Comparison of ENCODE assay signal across 11 mouse cellular contexts in the genomic region with DNA sequence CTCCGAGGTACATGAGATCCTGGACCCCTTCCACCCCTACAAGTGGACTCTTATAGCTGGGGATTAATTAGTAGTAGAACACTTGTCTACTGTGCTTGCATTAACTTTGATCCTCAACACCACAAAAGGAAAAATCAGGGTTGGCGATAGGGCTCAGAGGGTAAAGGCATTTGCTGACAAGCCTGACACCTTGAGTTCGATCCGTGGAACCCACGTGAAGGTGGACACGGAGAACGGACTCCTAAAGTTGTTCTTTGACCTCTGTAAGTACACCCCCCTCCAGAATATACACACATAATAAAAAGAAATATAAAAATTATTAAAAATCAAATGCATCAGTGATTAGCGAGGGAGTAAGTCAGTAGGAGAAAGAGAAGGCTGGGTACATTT. TPM values are rescaled to one million over a fixed set of nuclear protein-coding genes. Genes with fewer than 3 reads are reported as not detected.
DNase-seq lines count a peak whose midpoint lies in the region; ATAC-seq and TF ChIP-seq lines count a peak whose summit lies in the region.
"Had no signal": no experiment of that assay in that cellular context is flagged by ENCODE, and none has a peak within 500 bp of the region (broad histone marks: within the 10 kb centered on the region; RNA-seq: fewer than 3 reads in every experiment).

No protein-coding gene starts in this region.

- TF ChIP-seq POLR2A in ES-Bruce4 (IDR thresholded peaks at IDR 0.05; ENCODE audit: insufficient read depth, low read length): no peak

- peaks cover 14% of the 10 kb centered on the region; the same call in 1 of the 2 replicates for H3K36me3 ChIP-seq in heart, embryonic 15.5 days
- H3K36me3 ChIP-seq in ES-Bruce4 (ENCODE audit: control insufficient read depth, insufficient read depth, low read length, poor library complexity, severe bottlenecking): peaks cover 5% of the 10 kb centered on the region; the same call in 1 of the 2 replicates
- peaks cover 29% of the 10 kb centered on the region for H3K36me3 ChIP-seq in forebrain, embryonic 14.5 days (ENCODE audit: control insufficient read depth, insufficient read depth, low read length)
- H3K36me3 ChIP-seq in liver, embryonic 15.5 days (replicated peaks): peaks cover 17% of the 10 kb centered on the region

- H3K4me2 ChIP-seq in heart, embryonic 15.5 days: no peak overlapping the region
- H3K4me2 ChIP-seq in forebrain, embryonic 14.5 days (ENCODE audit: low read length): no peak overlapping the region; the same call in 1 of the 2 replicates
- peak overlapping the region; percentile 95 for H3K4me2 ChIP-seq in liver, embryonic 15.5 days

- 62% methylated on average over 8 of the region's 8 CpGs for WGBS in heart, embryonic 15.5 days
- WGBS in forebrain, embryonic 14.5 days: 65% methylated on average over 8 of the region's 8 CpGs
- WGBS in liver, embryonic 15.5 days (ENCODE audit: insufficient replicate concordance): 66% methylated on average over 8 of the region's 8 CpGs

- no peak for DNase-seq in heart, postnatal 36 days
- no peak for DNase-seq in forebrain, embryonic 14.5 days (ENCODE audit: low spot score)
- no peak for DNase-seq in right cerebral cortex, postnatal 25 days
- DNase-seq in thymus, adult 18-20 months: no peak
- DNase-seq in right cerebral cortex, postnatal 14 days: no peak

- TF ChIP-seq EP300 in ES-Bruce4 (IDR thresholded peaks at IDR 0.05; ENCODE audit: insufficient read depth, low read depth, low read length): no peak

- no peaks in the 10 kb centered on the region for H3K27me3 ChIP-seq in heart, embryonic 15.5 days
- no peaks in the 10 kb centered on the region for H3K27me3 ChIP-seq in ES-Bruce4 (ENCODE audit: control insufficient read depth, insufficient read depth, low read length, poor library complexity, severe bottlenecking)
- no peaks in the 10 kb centered on the region for H3K27me3 ChIP-seq in forebrain, embryonic 14.5 days (replicated peaks; ENCODE audit: control insufficient read depth, insufficient read depth, low read length)
- H3K27me3 ChIP-seq in liver, embryonic 15.5 days: no peaks in the 10 kb centered on the region
- H3K27me3 ChIP-seq: CH12.LX had no signal

- H3K9me3 ChIP-seq in heart, embryonic 15.5 days (replicated peaks): no peaks in the 10 kb centered on the region
- H3K9me3 ChIP-seq in ES-Bruce4 (replicated peaks; ENCODE audit: control insufficient read depth, insufficient read depth, low read length, poor library complexity, severe bottlenecking): no peaks in the 10 kb centered on the region
- no peaks in the 10 kb centered on the region for H3K9me3 ChIP-seq in forebrain, embryonic 14.5 days (replicated peaks; ENCODE audit: control insufficient read depth, low read length)
- H3K9me3 ChIP-seq in liver, embryonic 15.5 days (replicated peaks): no peaks in the 10 kb centered on the region

- no peak overlapping the region for H3K9ac ChIP-seq in heart, embryonic 15.5 days
- H3K9ac ChIP-seq in ES-Bruce4 (ENCODE audit: low read depth, poor library complexity, severe bottlenecking): 0 out of 2 replicates have a peak overlapping the region, but pooled peaks have one; percentile 88
- no peak overlapping the region for H3K9ac ChIP-seq in forebrain, embryonic 14.5 days (ENCODE audit: low read length)
- H3K9ac ChIP-seq in liver, embryonic 15.5 days: no peak overlapping the region

- ATAC-seq in heart, embryonic 15.5 days (replicated peaks; ENCODE audit: insufficient number of reproducible peaks, insufficient read depth, low FRiP score, low read depth): no peak
- ATAC-seq in forebrain, embryonic 14.5 days: peak; percentile 18
- no peak for ATAC-seq in liver, embryonic 15.5 days (ENCODE audit: insufficient read depth)

- peak overlapping the region; percentile 90 for H3K4me3 ChIP-seq in heart, embryonic 15.5 days
- H3K4me3 ChIP-seq in ES-Bruce4 (ENCODE audit: low read depth, low read length): no peak overlapping the region
- H3K4me3 ChIP-seq in forebrain, embryonic 14.5 days (ENCODE audit: low read depth, low read length): peak overlapping the region; percentile 68; the same call in 1 of the 2 replicates
- H3K4me3 ChIP-seq in liver, embryonic 15.5 days (replicated peaks): peak overlapping the region; percentile 70

- H3K27ac ChIP-seq in heart, embryonic 15.5 days: no peak overlapping the region
- no peak overlapping the region for H3K27ac ChIP-seq in ES-Bruce4 (ENCODE audit: insufficient read depth, low read length)
- H3K27ac ChIP-seq in forebrain, embryonic 14.5 days (ENCODE audit: low read depth, low read length): no peak overlapping the region
- no peak overlapping the region for H3K27ac ChIP-seq in liver, embryonic 15.5 days (replicated peaks)

- H3K4me1 ChIP-seq in heart, embryonic 15.5 days (replicated peaks): peaks cover 8% of the 10 kb centered on the region
- H3K4me1 ChIP-seq in ES-Bruce4 (ENCODE audit: control insufficient read depth, insufficient read depth, low read length): no peaks in the 10 kb centered on the region
- H3K4me1 ChIP-seq in forebrain, embryonic 14.5 days (ENCODE audit: control insufficient read depth, insufficient read depth, low read length): peaks cover 7% of the 10 kb centered on the region
- H3K4me1 ChIP-seq in liver, embryonic 15.5 days (replicated peaks): peaks cover 13% of the 10 kb centered on the region

- TF ChIP-seq CTCF in ES-Bruce4 (IDR thresholded peaks at IDR 0.05; ENCODE audit: low read depth, low read length): no peak

- intact Hi-C loops in heart, postnatal 36 days (cut with DNase I): no loop called here

RNA-seq across cellular contexts. Expression of a gene that starts 0.3 kb away (rescaled TPM):
- 18.5 and 21.5 TPM in 2 replicates for polyA plus RNA-seq in heart, embryonic 15.5 days (2015; fragmentation: Nextera tagmentation; extraction: Ambion mirVana)
- 1 to 10 TPM; 7.2 to 7.9 TPM for total RNA-seq in heart, postnatal 36 days (2021)
- 23.7 and 25.0 TPM in 2 replicates for polyA plus RNA-seq in ES-Bruce4 (2011; ENCODE audit: insufficient read depth, insufficient read length, low read depth, missing spikeins)
- polyA plus RNA-seq in forebrain, embryonic 14.5 days (2014; fragmentation: Nextera tagmentation; extraction: Ambion mirVana): 24.9 and 30.5 TPM in 2 replicates
- 6.7 and 6.9 TPM in 2 replicates for polyA plus RNA-seq in liver, embryonic 15.5 days (2015; fragmentation: Nextera tagmentation; extraction: Ambion mirVana)

RNA-seq across cellular contexts. Expression of a gene that starts 14.4 kb away (rescaled TPM):
- polyA plus RNA-seq in heart, embryonic 15.5 days (2015; fragmentation: Nextera tagmentation; extraction: Ambion mirVana): not detected in 2 replicates
- not detected for total RNA-seq in heart, postnatal 36 days (2021)
- 2.0 and 2.4 TPM in 2 replicates for polyA plus RNA-seq in ES-Bruce4 (2011; ENCODE audit: insufficient read depth, insufficient read length, low read depth, missing spikeins)
- 0.13 and 0.16 TPM in 2 replicates for polyA plus RNA-seq in forebrain, embryonic 14.5 days (2014; fragmentation: Nextera tagmentation; extraction: Ambion mirVana)
- polyA plus RNA-seq in liver, embryonic 15.5 days (2015; fragmentation: Nextera tagmentation; extraction: Ambion mirVana): not detected in 2 replicates
- total RNA-seq: adrenal gland, adult 8-10 months; hematopoietic stem cell, adult 5-6 weeks had no signal

RNA-seq across cellular contexts. Expression of a gene that starts 20.0 kb away (rescaled TPM):
- 0.44 and 0.86 TPM in 2 replicates for polyA plus RNA-seq in heart, embryonic 15.5 days (2015; fragmentation: Nextera tagmentation; extraction: Ambion mirVana)
- total RNA-seq in heart, postnatal 36 days (2021): under 1 TPM; 0.58 to 0.68 TPM
- 6.3 and 9.5 TPM in 2 replicates for polyA plus RNA-seq in ES-Bruce4 (2011; ENCODE audit: insufficient read depth, insufficient read length, low read depth, missing spikeins)
- 0.99 and 1.4 TPM in 2 replicates for polyA plus RNA-seq in forebrain, embryonic 14.5 days (2014; fragmentation: Nextera tagmentation; extraction: Ambion mirVana)
- polyA plus RNA-seq in liver, embryonic 15.5 days (2015; fragmentation: Nextera tagmentation; extraction: Ambion mirVana): 1.6 and 1.8 TPM in 2 replicates

RNA-seq across cellular contexts. Expression of a gene that starts 44.0 kb away (rescaled TPM):
- 27.8 and 36.5 TPM in 2 replicates for polyA plus RNA-seq in heart, embryonic 15.5 days (2015; fragmentation: Nextera tagmentation; extraction: Ambion mirVana)
- 10 to 100 TPM; 17.9 to 28.6 TPM for total RNA-seq in heart, postnatal 36 days (2021)
- polyA plus RNA-seq in ES-Bruce4 (2011; ENCODE audit: insufficient read depth, insufficient read length, low read depth, missing spikeins): 0.34 and 0.38 TPM in 2 replicates
- not detected in 2 replicates for polyA plus RNA-seq in forebrain, embryonic 14.5 days (2014; fragmentation: Nextera tagmentation; extraction: Ambion mirVana)
- 3.3 and 3.8 TPM in 2 replicates for polyA plus RNA-seq in liver, embryonic 15.5 days (2015; fragmentation: Nextera tagmentation; extraction: Ambion mirVana)
- total RNA-seq: CH12.LX; hematopoietic stem cell, adult 5-6 weeks had no signal

RNA-seq across cellular contexts. Expression of a gene that starts 59.9 kb away (rescaled TPM):
- 150 and 166 TPM in 2 replicates for polyA plus RNA-seq in heart, embryonic 15.5 days (2015; fragmentation: Nextera tagmentation; extraction: Ambion mirVana)
- total RNA-seq in heart, postnatal 36 days (2021): 100 to 1,000 TPM; 279 to 282 TPM
- 372 TPM in 2 replicates for polyA plus RNA-seq in ES-Bruce4 (2011; ENCODE audit: insufficient read depth, insufficient read length, low read depth, missing spikeins)
- 361 and 450 TPM in 2 replicates for polyA plus RNA-seq in forebrain, embryonic 14.5 days (2014; fragmentation: Nextera tagmentation; extraction: Ambion mirVana)
- 60.9 and 65.4 TPM in 2 replicates for polyA plus RNA-seq in liver, embryonic 15.5 days (2015; fragmentation: Nextera tagmentation; extraction: Ambion mirVana)
